Mouse (Mus musculus): Measurements from ENCODE around the gene Tbc1d32. TPM values are rescaled to one million over a fixed set of nuclear protein-coding genes. Genes with fewer than 3 reads are reported as not detected.
A peak's percentile ranks its signal among the peaks of the same experiment; 100 is the strongest.

Gene Tbc1d32
- polyA plus RNA-seq (2015; fragmentation: Nextera tagmentation; extraction: Ambion mirVana), result 3.0 and 3.3 TPM in 2 replicates

- whole genome bisulfite sequencing, result 4% methylated on average over 42 of the region's 42 CpGs
- TF ChIP-seq CTCF (IDR thresholded peaks at IDR 0.05; ENCODE audit: low read depth), result no peak
- Histone ChIP-seq H3K9me3 (replicated peaks; ENCODE audit: low read length) (no peaks in the 10 kb centered on the region), H3K36me3 (ENCODE audit: insufficient read depth, low read length) (no peaks in the 10 kb centered on the region), H3K9ac (ENCODE audit: low read depth, low read length) (peak within 1 kb of the TSS; percentile 38; the same call in 1 of the 2 replicates), H3K27ac (peak within 1 kb of the TSS; percentile 71), H3K4me1 (replicated peaks; ENCODE audit: insufficient read depth, low read length) (0 out of 2 replicates have a peak, but pooled peaks cover 5% of the 10 kb centered on the region), H3K4me2 (ENCODE audit: low read length) (peak within 1 kb of the TSS; percentile 66), H3K4me3 (replicated peaks; ENCODE audit: low read depth, low read length) (peak within 1 kb of the TSS; percentile 38), H3K27me3 (ENCODE audit: insufficient read depth, low read length) (no peaks in the 10 kb centered on the region)
- ATAC-seq (replicated peaks; ENCODE audit: low FRiP score, low read depth) (peak; percentile 99), DNase-seq (ENCODE audit: low spot score) (peak; percentile 96)
Observed at GRCm38 (mm10) chr10:56228568-56229209, at the start of gene Tbc1d32. Gene Tbc1d32 (minus strand): TSS chr10:56228689.

DNA sequence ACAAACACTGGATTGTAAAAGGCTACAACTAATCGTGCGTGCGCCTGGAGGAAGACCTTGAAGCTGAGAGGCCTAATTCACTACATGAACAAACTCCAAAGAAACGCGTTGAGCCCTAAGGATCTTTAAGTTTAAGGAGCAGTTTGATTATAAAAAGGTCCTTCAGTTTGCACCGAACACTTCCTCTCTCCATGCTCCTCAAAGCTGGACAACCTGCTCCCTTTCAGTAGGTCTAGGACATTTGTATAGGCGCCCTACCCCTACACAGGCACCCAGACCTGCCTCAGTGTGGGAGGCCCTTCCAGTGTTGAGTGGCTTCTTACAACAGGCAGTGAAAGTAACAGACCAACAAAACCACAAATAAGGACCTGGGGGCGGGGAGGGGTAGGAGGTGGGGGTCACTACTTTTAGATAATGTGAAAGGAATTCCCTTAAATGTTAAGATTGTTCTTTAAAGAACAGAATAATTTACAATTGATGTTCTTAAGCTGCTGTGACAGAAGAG is 666 bp downstream of the Tbc1d32 start:
- Histone ChIP-seq H3K36me3 (ENCODE audit: insufficient read depth, low read length) (no peaks in the 10 kb centered on the region), H3K9me3 (replicated peaks; ENCODE audit: low read length) (no peaks in the 10 kb centered on the region), H3K4me3 (replicated peaks; ENCODE audit: low read depth, low read length) (peak overlapping the region; percentile 38), H3K9ac (ENCODE audit: low read depth, low read length) (0 out of 2 replicates have a peak overlapping the region, but pooled peaks have one; percentile 38), H3K27ac (0 out of 2 replicates have a peak overlapping the region, but pooled peaks have one; percentile 26), H3K27me3 (ENCODE audit: insufficient read depth, low read length) (no peaks in the 10 kb centered on the region), H3K4me2 (ENCODE audit: low read length) (peak overlapping the region; percentile 66), H3K4me1 (replicated peaks; ENCODE audit: insufficient read depth, low read length) (0 out of 2 replicates have a peak, but pooled peaks cover 5% of the 10 kb centered on the region)
- DNase-seq (ENCODE audit: low spot score) (no peak), ATAC-seq (replicated peaks; ENCODE audit: low FRiP score, low read depth) (no peak)
- WGBS, result 67% methylated on average over 8 of the region's 8 CpGs
- no peak for TF ChIP-seq CTCF (IDR thresholded peaks at IDR 0.05; ENCODE audit: low read depth)

- Histone ChIP-seq H3K9ac (ENCODE audit: low read depth, low read length) (no peak overlapping the region), H3K27me3 (ENCODE audit: insufficient read depth, low read length) (no peaks in the 10 kb centered on the region), H3K27ac (0 out of 2 replicates have a peak overlapping the region, but pooled peaks have one; percentile 34), H3K4me1 (replicated peaks; ENCODE audit: insufficient read depth, low read length) (no peaks in the 10 kb centered on the region), H3K36me3 (ENCODE audit: insufficient read depth, low read length) (no peaks in the 10 kb centered on the region), H3K4me3 (replicated peaks; ENCODE audit: low read depth, low read length) (no peak overlapping the region), H3K4me2 (ENCODE audit: low read length) (no peak overlapping the region), H3K9me3 (replicated peaks; ENCODE audit: low read length) (no peaks in the 10 kb centered on the region)
- WGBS, result 75% methylated on average over 3 of the region's 3 CpGs
- DNase-seq (ENCODE audit: low spot score), result no peak
- no peak for TF ChIP-seq CTCF (IDR thresholded peaks at IDR 0.05; ENCODE audit: low read depth)
- ATAC-seq (replicated peaks; ENCODE audit: low FRiP score, low read depth), result peak; percentile 90
Observed at GRCm38 (mm10) chr10:56215797-56216196, 12.7 kb downstream of the Tbc1d32 start.

DNA sequence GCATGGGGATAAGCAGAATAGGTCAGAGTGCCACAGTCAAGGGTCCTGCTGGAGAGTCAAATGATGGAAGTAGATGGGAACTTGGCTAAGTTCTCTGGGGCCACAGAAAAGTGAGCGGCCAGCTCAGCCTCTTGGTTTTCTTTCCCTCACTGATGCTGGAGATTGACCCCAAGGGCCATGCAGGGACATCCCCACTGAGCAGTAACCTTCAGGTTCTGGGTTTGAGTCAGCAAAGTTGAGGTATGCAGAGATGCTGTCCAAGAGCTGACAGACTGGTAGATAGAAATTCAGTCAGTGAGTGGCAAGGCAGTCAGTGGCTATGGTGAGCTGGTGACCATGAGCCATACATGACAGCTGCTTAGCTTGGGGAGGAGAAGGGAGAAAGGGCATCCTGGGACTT is 18.1 kb downstream of the Tbc1d32 start:
- ATAC-seq (replicated peaks; ENCODE audit: low FRiP score, low read depth) (no peak; the same call in 1 of the 2 replicates), DNase-seq (ENCODE audit: low spot score) (no peak)
- H3K4me1 ChIP-seq (replicated peaks; ENCODE audit: insufficient read depth, low read length), result no peaks in the 10 kb centered on the region
- H3K4me3 ChIP-seq (replicated peaks; ENCODE audit: low read depth, low read length), result no peak overlapping the region
- TF ChIP-seq CTCF (IDR thresholded peaks at IDR 0.05; ENCODE audit: low read depth), result no peak
- 88% methylated on average over 1 of the region's 1 CpGs for WGBS
- no peak overlapping the region for H3K4me2 ChIP-seq (ENCODE audit: low read length)
- H3K27me3 ChIP-seq (ENCODE audit: insufficient read depth, low read length), result no peaks in the 10 kb centered on the region
- H3K9me3 ChIP-seq (replicated peaks; ENCODE audit: low read length), result no peaks in the 10 kb centered on the region
- peaks cover 5% of the 10 kb centered on the region; the same call in 1 of the 2 replicates for H3K36me3 ChIP-seq (ENCODE audit: insufficient read depth, low read length)
- no peak overlapping the region for H3K9ac ChIP-seq (ENCODE audit: low read depth, low read length)
- no peak overlapping the region for H3K27ac ChIP-seq

GRCm38 (mm10) chr10:56206802-56207404 is 21.6 kb downstream of the Tbc1d32 start:
- peak; percentile 59; the same call in 1 of the 2 replicates for ATAC-seq (replicated peaks; ENCODE audit: low FRiP score, low read depth)
- H3K9ac ChIP-seq (ENCODE audit: low read depth, low read length), result no peak overlapping the region

DNA sequence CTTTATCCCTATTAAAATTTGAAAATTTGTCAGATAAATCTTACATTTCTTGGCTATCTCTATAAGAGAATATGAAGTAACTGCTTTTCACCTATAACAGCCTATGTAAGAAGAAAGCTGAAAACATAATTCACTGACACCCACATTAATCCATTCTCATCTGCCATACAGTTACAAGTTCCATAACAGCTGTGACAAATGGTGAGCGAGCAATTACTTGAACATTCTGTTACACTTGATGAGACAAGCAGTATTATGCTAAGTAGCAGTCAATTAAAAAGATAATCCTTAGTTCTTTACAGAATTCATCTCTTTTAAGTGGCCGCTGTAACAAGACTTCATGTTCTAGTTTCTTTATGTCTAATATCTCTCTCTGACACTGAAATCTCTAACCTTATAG is 24.1 kb downstream of the Tbc1d32 start:
- Histone ChIP-seq H3K9ac (ENCODE audit: low read depth, low read length) (no peak overlapping the region), H3K4me3 (replicated peaks; ENCODE audit: low read depth, low read length) (no peak overlapping the region), H3K4me1 (replicated peaks; ENCODE audit: insufficient read depth, low read length) (no peaks in the 10 kb centered on the region), H3K27me3 (ENCODE audit: insufficient read depth, low read length) (no peaks in the 10 kb centered on the region), H3K9me3 (replicated peaks; ENCODE audit: low read length) (no peaks in the 10 kb centered on the region), H3K4me2 (ENCODE audit: low read length) (no peak overlapping the region), H3K36me3 (ENCODE audit: insufficient read depth, low read length) (no peaks in the 10 kb centered on the region), H3K27ac (no peak overlapping the region)
- DNase-seq (ENCODE audit: low spot score) (no peak), ATAC-seq (replicated peaks; ENCODE audit: low FRiP score, low read depth) (no peak)
- TF ChIP-seq CTCF (IDR thresholded peaks at IDR 0.05; ENCODE audit: low read depth), result no peak
- 94% methylated on average over 2 of the region's 2 CpGs for WGBS

More at GRCm38 (mm10) chr10:56206802-56207404, 21.6 kb downstream of the Tbc1d32 start:
- Histone ChIP-seq H3K4me3 (replicated peaks; ENCODE audit: low read depth, low read length) (no peak overlapping the region), H3K4me1 (replicated peaks; ENCODE audit: insufficient read depth, low read length) (no peaks in the 10 kb centered on the region), H3K27me3 (ENCODE audit: insufficient read depth, low read length) (no peaks in the 10 kb centered on the region), H3K4me2 (ENCODE audit: low read length) (no peak overlapping the region), H3K27ac (no peak overlapping the region), H3K9me3 (replicated peaks; ENCODE audit: low read length) (no peaks in the 10 kb centered on the region), H3K36me3 (ENCODE audit: insufficient read depth, low read length) (peaks cover 5% of the 10 kb centered on the region; the same call in 1 of the 2 replicates)
- 28% methylated on average over 8 of the region's 8 CpGs for WGBS
- no peak for TF ChIP-seq CTCF (IDR thresholded peaks at IDR 0.05; ENCODE audit: low read depth)
- DNase-seq (ENCODE audit: low spot score), result peak; percentile 83
